Mouse (Mus musculus) stomach, embryonic 14.5 days (tissue): ENCODE measurements around the gene Epor. TPM values are rescaled to one million over a fixed set of nuclear protein-coding genes. Genes with fewer than 3 reads are reported as not detected.

Experiments used
- ATAC-seq: fragments of 200-750 bp; cut with Nextera tagmentation; 2 replicates; pipeline ENCODE4 v1.8.0; 2017; ENCODE audit warnings: low read depth, moderate TSS enrichment; ENCODE audit not compliant: insufficient number of reproducible peaks, insufficient read depth, low FRiP score
- H3K27ac ChIP-seq: fragments of 300-500 bp; sonication (generic); 2 replicates; pipeline ENCODE4 v1.5.1; 2014; ENCODE audit warnings: mild to moderate bottlenecking, low read length, moderate library complexity, mixed read lengths
- H3K27me3 ChIP-seq: fragments of 300-500 bp; sonication (generic); 2 replicates; pipeline ENCODE4 v1.6.1; 2014; ENCODE audit warnings: low read length, control low read depth, mixed read lengths; ENCODE audit not compliant: control insufficient read depth, insufficient read depth
- H3K36me3 ChIP-seq: fragments of 300-500 bp; sonication (generic); 2 replicates; pipeline ENCODE4 v1.6.1; 2014; ENCODE audit warnings: mild to moderate bottlenecking, control low read depth, low read length, moderate library complexity, mixed read lengths; ENCODE audit not compliant: control insufficient read depth, insufficient read depth
- H3K4me1 ChIP-seq: fragments of 300-500 bp; sonication (generic); 2 replicates; pipeline ENCODE4 v1.6.1; 2014; ENCODE audit warnings: low read length, control low read depth, mixed read lengths; ENCODE audit not compliant: control insufficient read depth, insufficient read depth
- H3K4me2 ChIP-seq: fragments of 300-500 bp; sonication (generic); replicated peaks from 2 replicates; pipeline ENCODE4 v1.6.1; 2014; ENCODE audit warnings: low read depth, low read length, control low read depth
- H3K4me3 ChIP-seq: fragments of 300-500 bp; sonication (generic); 2 replicates; pipeline ENCODE4 v1.5.1; 2014; ENCODE audit warnings: low read depth, low read length, control low read depth
- H3K9ac ChIP-seq: fragments of 300-500 bp; sonication (generic); replicated peaks from 2 replicates; pipeline ENCODE4 v1.6.1; 2014; ENCODE audit warnings: low read depth, mild to moderate bottlenecking, control low read depth, low read length, moderate library complexity, mixed read lengths
- H3K9me3 ChIP-seq: fragments of 300-500 bp; sonication (generic); 2 replicates; pipeline ENCODE4 v1.6.1; 2016; ENCODE audit warnings: low read depth, low read length, control low read depth; ENCODE audit not compliant: control insufficient read depth
- WGBS: fragments of 180-500 bp; shearing (Covaris S2); extraction: QIAGEN DNeasy Blood & Tissue Kit; methylation state at CpG from one replicate; pipeline ENCODE4 v1.1.7; 2014; 5-methylcytosine and 5-hydroxymethylcytosine counted together
- polyA plus RNA-seq: library from polyadenylated mRNA; unstranded; fragments of >200 nt; fragmentation: Nextera tagmentation; extraction: Ambion mirVana; gene quantifications from 2 replicates; pipeline ENCODE4 v1.2.1, GENCODE M21; 2014

Epor gene
- polyA plus RNA-seq, 1 experiment from 2014 or later, result 6.4 TPM

GRCm38 (mm10) chr9:21927208-21927753 is 36.0 kb downstream of the Epor start, which contains the start of the genes Ccdc159 and Tmem205:
TSS of gene Ccdc159 (plus strand) at chr9:21927471.
TSS of gene Tmem205 (minus strand) at chr9:21927556.
- Histone ChIP-seq H3K4me2 (peak within 1 kb of the TSS; percentile 53), H3K27me3 (no peaks in the 10 kb centered on the region), H3K4me3 (peak within 1 kb of the TSS; percentile 40), H3K9me3 (no peaks in the 10 kb centered on the region), H3K36me3 (no peaks in the 10 kb centered on the region), H3K9ac (peak within 1 kb of the TSS; percentile 49), H3K27ac (peak within 1 kb of the TSS; percentile 29; the same call in 1 of the 2 replicates), H3K4me1 (peaks cover 15% of the 10 kb centered on the region; the same call in 1 of the 2 replicates)
- ATAC-seq, result peak; percentile 95
- WGBS, result under 1% methylated on average over 28 of the region's 28 CpGs

- 4% methylated on average over 6 of the region's 6 CpGs for WGBS
- H3K4me3 ChIP-seq, result peak overlapping the region; percentile 40
- H3K36me3 ChIP-seq, result no peaks in the 10 kb centered on the region
- H3K27me3 ChIP-seq, result no peaks in the 10 kb centered on the region
- H3K4me2 ChIP-seq, result peak overlapping the region; percentile 53
- H3K9me3 ChIP-seq, result no peaks in the 10 kb centered on the region
- no peak for ATAC-seq
- H3K9ac ChIP-seq, result peak overlapping the region; percentile 49
- H3K27ac ChIP-seq, result peak overlapping the region; percentile 29; the same call in 1 of the 2 replicates
- peaks cover 15% of the 10 kb centered on the region; the same call in 1 of the 2 replicates for H3K4me1 ChIP-seq
Observed at GRCm38 (mm10) chr9:21926784-21927183, 36.5 kb downstream of the Epor start.

DNA sequence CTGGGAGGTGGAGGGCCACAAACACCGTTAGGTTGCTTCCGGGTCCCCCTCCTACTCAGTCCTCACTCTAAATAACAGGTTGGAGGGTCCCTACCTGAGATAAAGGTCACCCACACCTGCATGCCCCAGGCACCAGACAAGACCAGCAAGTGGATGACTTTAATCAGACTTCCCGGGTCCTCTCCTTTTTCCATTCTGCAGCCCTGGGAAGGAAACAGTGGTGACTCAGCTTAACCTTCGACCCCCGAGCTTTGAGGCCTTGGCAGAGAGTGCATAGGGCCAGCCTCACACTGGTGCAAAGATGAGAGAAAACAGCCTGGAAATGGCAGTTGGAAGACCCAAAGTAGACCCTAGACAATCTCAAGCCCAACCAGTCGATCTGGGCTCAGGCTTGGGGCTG is 37.2 kb downstream of the Epor start:
- no peak for ATAC-seq
- Histone ChIP-seq H3K9me3 (no peaks in the 10 kb centered on the region), H3K9ac (peak overlapping the region; percentile 49; the same call in 1 of the 2 replicates), H3K4me2 (peak overlapping the region; percentile 53), H3K4me3 (peak overlapping the region; percentile 40; the same call in 1 of the 2 replicates), H3K27me3 (no peaks in the 10 kb centered on the region), H3K4me1 (peaks cover 15% of the 10 kb centered on the region; the same call in 1 of the 2 replicates), H3K36me3 (no peaks in the 10 kb centered on the region), H3K27ac (no peak overlapping the region)
- WGBS, result 74% methylated on average over 6 of the region's 6 CpGs

DNA sequence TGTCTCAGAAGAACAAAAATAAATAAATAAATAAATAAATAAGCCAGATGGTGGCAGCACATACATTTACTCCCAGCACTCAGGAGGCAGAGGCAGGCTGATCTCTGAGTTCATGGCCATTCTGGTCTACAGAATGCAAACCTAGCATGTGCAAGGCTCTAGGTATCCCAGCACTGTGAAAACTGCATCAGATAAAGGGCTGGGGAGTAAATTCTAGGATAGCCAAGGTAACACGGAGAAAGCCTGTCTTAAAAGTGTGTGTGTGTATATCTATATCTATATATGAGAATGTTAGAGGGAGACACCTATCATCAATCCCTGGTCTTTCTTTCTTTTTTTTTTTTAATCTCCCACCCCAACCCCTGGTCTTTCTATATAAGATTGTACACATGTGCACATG is 37.8 kb downstream of the Epor start:
- H3K36me3 ChIP-seq, result no peaks in the 10 kb centered on the region
- ATAC-seq, result no peak
- no peak overlapping the region for H3K4me3 ChIP-seq
- H3K4me1 ChIP-seq, result peaks cover 15% of the 10 kb centered on the region; the same call in 1 of the 2 replicates
- no peak overlapping the region for H3K4me2 ChIP-seq
- H3K9me3 ChIP-seq, result no peaks in the 10 kb centered on the region
- WGBS, result 94% methylated on average over 1 of the region's 1 CpGs
- no peak overlapping the region for H3K9ac ChIP-seq
- no peak overlapping the region for H3K27ac ChIP-seq
- H3K27me3 ChIP-seq, result no peaks in the 10 kb centered on the region

- no peak overlapping the region for H3K9ac ChIP-seq
- no peak overlapping the region for H3K27ac ChIP-seq
- 96% methylated on average over 3 of the region's 3 CpGs for WGBS
- ATAC-seq, result no peak
- no peaks in the 10 kb centered on the region for H3K9me3 ChIP-seq
- H3K4me1 ChIP-seq, result peaks cover 15% of the 10 kb centered on the region; the same call in 1 of the 2 replicates
- H3K36me3 ChIP-seq, result no peaks in the 10 kb centered on the region
- no peak overlapping the region for H3K4me2 ChIP-seq
- no peak overlapping the region for H3K4me3 ChIP-seq
- H3K27me3 ChIP-seq, result no peaks in the 10 kb centered on the region
Observed at GRCm38 (mm10) chr9:21925034-21925433, 38.3 kb downstream of the Epor start.

GRCm38 (mm10) chr9:21924099-21924493 is 39.2 kb downstream of the Epor start:
- no peak overlapping the region for H3K4me3 ChIP-seq
- ATAC-seq, result peak; percentile 68; the same call in 1 of the 2 replicates
- H3K27ac ChIP-seq, result peak overlapping the region; percentile 45
- peaks cover 15% of the 10 kb centered on the region; the same call in 1 of the 2 replicates for H3K4me1 ChIP-seq
- no peak overlapping the region for H3K4me2 ChIP-seq
- no peaks in the 10 kb centered on the region for H3K36me3 ChIP-seq
- no peaks in the 10 kb centered on the region for H3K27me3 ChIP-seq
- no peaks in the 10 kb centered on the region for H3K9me3 ChIP-seq
- WGBS, result 40% methylated on average over 6 of the region's 6 CpGs
- no peak overlapping the region for H3K9ac ChIP-seq

DNA sequence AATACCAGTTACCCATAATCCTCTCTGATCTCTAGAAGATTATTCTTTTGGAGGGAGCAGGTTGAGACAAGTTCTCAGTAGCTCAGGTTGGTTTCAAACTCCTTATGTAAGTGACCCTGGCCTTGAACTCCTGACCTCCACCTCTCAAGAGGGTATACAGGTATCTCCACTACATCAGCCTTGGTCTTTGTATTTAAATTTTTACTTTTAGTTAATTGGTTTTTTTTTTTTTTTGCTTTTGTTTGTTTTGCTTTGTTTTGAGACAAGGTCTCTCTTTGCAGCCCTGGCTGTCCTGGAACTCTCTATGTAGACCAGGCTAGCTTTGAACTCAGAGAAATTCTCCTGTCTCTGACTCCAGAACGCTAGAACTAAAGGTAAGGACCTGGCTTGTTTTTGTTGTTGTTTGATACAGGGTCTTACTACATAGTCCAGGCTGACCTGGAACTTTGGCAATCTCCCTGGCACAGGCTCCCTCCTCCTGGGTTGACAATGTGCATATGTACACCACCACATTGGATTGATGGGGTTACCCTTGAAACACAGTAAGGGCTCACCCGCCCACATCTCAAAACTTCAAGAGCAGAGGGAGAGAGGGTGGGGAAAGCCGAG is 39.7 kb downstream of the Epor start:
- no peaks in the 10 kb centered on the region for H3K9me3 ChIP-seq
- no peaks in the 10 kb centered on the region for H3K27me3 ChIP-seq
- H3K4me1 ChIP-seq, result peaks cover 15% of the 10 kb centered on the region; the same call in 1 of the 2 replicates
- H3K36me3 ChIP-seq, result no peaks in the 10 kb centered on the region
- WGBS, result 47% methylated on average over 3 of the region's 3 CpGs
- ATAC-seq, result no peak; the same call in 1 of the 2 replicates
- no peak overlapping the region for H3K4me3 ChIP-seq
- no peak overlapping the region for H3K9ac ChIP-seq
- H3K27ac ChIP-seq, result peak overlapping the region; percentile 45
- H3K4me2 ChIP-seq, result no peak overlapping the region

DNA sequence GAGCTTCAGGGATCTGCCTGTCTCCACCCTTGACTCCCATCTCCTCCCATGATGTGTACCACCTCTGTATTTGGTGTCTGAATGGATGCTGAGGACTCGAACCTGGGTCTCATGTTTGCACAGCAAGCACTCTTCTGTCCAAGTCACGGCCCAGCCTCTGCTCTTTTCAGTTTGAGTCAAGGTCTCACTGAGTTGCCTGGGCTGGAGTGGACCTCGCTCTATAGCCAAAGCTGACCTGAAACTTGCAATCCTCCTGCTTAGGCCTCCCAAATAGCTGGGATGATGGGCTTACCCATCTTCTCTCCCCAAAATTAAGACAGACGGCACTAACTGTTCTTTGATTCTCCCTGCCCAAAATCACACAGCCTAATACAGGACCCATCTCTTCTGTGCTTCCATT is 40.3 kb downstream of the Epor start:
- WGBS, result 88% methylated on average over 4 of the region's 4 CpGs
- H3K4me3 ChIP-seq, result no peak overlapping the region
- no peak for ATAC-seq
- no peak overlapping the region for H3K9ac ChIP-seq
- H3K27ac ChIP-seq, result no peak overlapping the region
- no peaks in the 10 kb centered on the region for H3K9me3 ChIP-seq
- peaks cover 15% of the 10 kb centered on the region; the same call in 1 of the 2 replicates for H3K4me1 ChIP-seq
- no peaks in the 10 kb centered on the region for H3K27me3 ChIP-seq
- H3K4me2 ChIP-seq, result no peak overlapping the region
- H3K36me3 ChIP-seq, result no peaks in the 10 kb centered on the region
